ENCODE assay signal across 22 mouse cellular contexts in genomic region chr2:116299551-116299950, GRCm38 (mm10).
DNase-seq lines count a peak whose midpoint lies in the region; ATAC-seq and TF ChIP-seq lines count a peak whose summit lies in the region.
"Had no signal": no experiment of that assay in that cellular context is flagged by ENCODE, and none has a peak within 500 bp of the region (broad histone marks: within the 10 kb centered on the region; RNA-seq: fewer than 3 reads in every experiment).

No protein-coding gene starts in this region.

- no peaks in the 10 kb centered on the region for H3K4me1 ChIP-seq in hindbrain, postnatal 0 days (ENCODE audit: insufficient read depth, low read length)

- H3K27me3 ChIP-seq in hindbrain, postnatal 0 days (ENCODE audit: insufficient read depth, low read length): no peaks in the 10 kb centered on the region
- H3K27me3 ChIP-seq: CH12.LX had no signal

- H3K4me3 ChIP-seq in hindbrain, postnatal 0 days (ENCODE audit: low read length): no peak overlapping the region

- DNase-seq in brain, embryonic 14.5 days (ENCODE audit: low read depth): peak; percentile 30
- DNase-seq in retina, embryonic 14.5 days (ENCODE audit: low spot score): peak; percentile 68
- DNase-seq in retina, postnatal 1 day: peak; percentile 57
- no peak for DNase-seq in right cerebral cortex, postnatal 25 days
- no peak for DNase-seq in hindbrain, postnatal 0 days (ENCODE audit: low spot score)
- no peak for DNase-seq in right cerebral cortex, postnatal 10 days (ENCODE audit: low spot score in 2 of 2)
- DNase-seq: adrenal gland, adult 2 months; adrenal gland, adult 8-10 months; adrenal gland, postnatal 10 days; adrenal gland, postnatal 14 days; adrenal gland, postnatal 25 days; adrenal gland, postnatal 36 days; B cell, adult 2 months; cerebellum, adult 11 months; cerebellum, adult 11-12 months; cerebellum, adult 18-20 months; cerebellum, adult 2 months had no signal

- H3K9ac ChIP-seq in hindbrain, postnatal 0 days (replicated peaks; ENCODE audit: low read length): no peak overlapping the region

- TF ChIP-seq CTCF in brain, embryonic 14.5 days (IDR thresholded peaks at IDR 0.05; ENCODE audit: borderline replicate concordance, extremely low read depth, insufficient read depth, insufficient read length): no peak
- no peak for TF ChIP-seq CTCF in hindbrain, postnatal 0 days (IDR thresholded peaks at IDR 0.05; ENCODE audit: low read depth)

- 50% methylated on average over 1 of the region's 1 CpGs for WGBS in hindbrain, postnatal 0 days

- no peak for TF ChIP-seq POLR2A in brain, embryonic 14.5 days (IDR thresholded peaks at IDR 0.05; ENCODE audit: borderline replicate concordance, extremely low read depth, insufficient read depth, insufficient read length, poor library complexity, severe bottlenecking)

- H3K27ac ChIP-seq in hindbrain, postnatal 0 days: no peak overlapping the region

- ATAC-seq in hindbrain, postnatal 0 days: no peak
- ATAC-seq: activated CD4-positive, CD25-positive, alpha-beta regulatory T cell, adult 4 months; CD4-positive, CD25-positive, alpha-beta regulatory T cell, adult 4 months; Patski had no signal

- no peaks in the 10 kb centered on the region for H3K9me3 ChIP-seq in hindbrain, postnatal 0 days (ENCODE audit: low read length)

- no peak overlapping the region for H3K4me2 ChIP-seq in hindbrain, postnatal 0 days (ENCODE audit: low read depth, low read length)

- no peaks in the 10 kb centered on the region for H3K36me3 ChIP-seq in hindbrain, postnatal 0 days (ENCODE audit: insufficient read depth, low read length)
- H3K36me3 ChIP-seq: G1E had no signal

Comparison
In these comparisons a context has a peak if more than half of its experiments do, and no peak if none do; other contexts are left out.
1. DNase-seq: peak in brain, embryonic 14.5 days (single experiment), retina, embryonic 14.5 days (single experiment) and retina, postnatal 1 day (single experiment); none in right cerebral cortex, postnatal 25 days (single experiment), hindbrain, postnatal 0 days (single experiment) and right cerebral cortex, postnatal 10 days (0 of 2).